35 mouse cellular contexts compared by ENCODE assay signal in genomic region chr13:97068151-97068550, GRCm38 (mm10). TPM values are rescaled to one million over a fixed set of nuclear protein-coding genes. Genes with fewer than 3 reads are reported as not detected.
DNase-seq lines count a peak whose midpoint lies in the region; ATAC-seq and TF ChIP-seq lines count a peak whose summit lies in the region.
"Had no signal": no experiment of that assay in that cellular context is flagged by ENCODE, and none has a peak within 500 bp of the region (broad histone marks: within the 10 kb centered on the region; RNA-seq: fewer than 3 reads in every experiment).

No protein-coding gene starts in this region.

- peak overlapping the region; percentile 59; the same call in 1 of the 2 replicates for H3K9ac ChIP-seq in liver, embryonic 11.5 days (ENCODE audit: low read depth, low read length)
- peak overlapping the region; percentile 33; the same call in 1 of the 2 replicates for H3K9ac ChIP-seq in ES-E14 (ENCODE audit: insufficient read depth, low read depth, low read length, poor library complexity, severe bottlenecking)
- H3K9ac ChIP-seq in liver, embryonic 16.5 days (ENCODE audit: low read depth, low read length): peak overlapping the region; percentile 49; the same call in 1 of the 2 replicates
- H3K9ac ChIP-seq: embryonic facial prominence, embryonic 15.5 days; hindbrain, embryonic 15.5 days; limb, embryonic 15.5 days; lung, embryonic 15.5 days; midbrain, embryonic 13.5 days; neural tube, embryonic 15.5 days had no signal

- H3K27me3 ChIP-seq in liver, embryonic 11.5 days (replicated peaks; ENCODE audit: control insufficient read depth, insufficient read depth, low read length): no peaks in the 10 kb centered on the region; the same call in 1 of the 2 replicates
- peaks cover 23% of the 10 kb centered on the region for H3K27me3 ChIP-seq in liver, embryonic 16.5 days (ENCODE audit: control insufficient read depth, insufficient read depth, low read depth, low read length)
- H3K27me3 ChIP-seq: neural tube, embryonic 15.5 days had no signal

- peaks cover 17% of the 10 kb centered on the region for H3K4me1 ChIP-seq in liver, embryonic 11.5 days (replicated peaks; ENCODE audit: control insufficient read depth, insufficient read depth, low read length)
- H3K4me1 ChIP-seq in ES-E14 (ENCODE audit: control insufficient read depth in 2 of 2, insufficient read depth in 2 of 2, low read length in 2 of 2, poor library complexity in 1 of 2): peaks cover 13 to 20% of the 10 kb centered on the region in 2 experiments
- H3K4me1 ChIP-seq in liver, embryonic 16.5 days (ENCODE audit: control insufficient read depth, low read depth, low read length): peaks cover 44% of the 10 kb centered on the region

- WGBS in liver, embryonic 11.5 days: 60% methylated on average over 8 of the region's 8 CpGs
- WGBS in liver, embryonic 16.5 days (ENCODE audit: insufficient replicate concordance): 68% methylated on average over 8 of the region's 8 CpGs

- no peaks in the 10 kb centered on the region for H3K36me3 ChIP-seq in liver, embryonic 11.5 days (ENCODE audit: control insufficient read depth, insufficient read depth, low read length)
- no peaks in the 10 kb centered on the region for H3K36me3 ChIP-seq in ES-E14 (ENCODE audit: control insufficient read depth, insufficient read depth, low read length, poor library complexity, severe bottlenecking)
- no peaks in the 10 kb centered on the region for H3K36me3 ChIP-seq in liver, embryonic 16.5 days (ENCODE audit: control insufficient read depth, insufficient read depth)
- H3K36me3 ChIP-seq: embryonic facial prominence, embryonic 10.5 days; embryonic facial prominence, embryonic 15.5 days; hindbrain, embryonic 10.5 days; hindbrain, embryonic 15.5 days; limb, embryonic 10.5 days; limb, embryonic 15.5 days; lung, embryonic 15.5 days; midbrain, embryonic 13.5 days; neural tube, embryonic 15.5 days had no signal

- peak; percentile 9 for DNase-seq in heart, adult 11 months
- no peak for DNase-seq in heart, adult 8-10 months (ENCODE audit: low spot score)
- DNase-seq in liver, embryonic 11.5 days (ENCODE audit: low spot score): no peak
- DNase-seq in liver: no peak
- no peak for DNase-seq in ES-E14 (ENCODE audit: low read depth, low spot score)
- DNase-seq in urinary bladder, postnatal 14 days (ENCODE audit: low spot score): no peak
- DNase-seq in frontal cortex, adult 2 months (ENCODE audit: extremely low spot score in 1 of 2, low spot score in 1 of 2): no peak
- DNase-seq: adrenal gland, adult 8-10 months; cerebellum, adult 2 months; cerebellum, postnatal 25 days; gastrocnemius, postnatal 10 days; kidney, adult 11 months; kidney, postnatal 14 days; layer of hippocampus, adult 9-11 months; retina, postnatal 1 day; right cerebral cortex, postnatal 14 days; thymus, postnatal 14 days had no signal

- no peak for ATAC-seq in liver, embryonic 11.5 days (replicated peaks; ENCODE audit: low FRiP score)
- no peak for ATAC-seq in liver, embryonic 16.5 days (ENCODE audit: low read depth)
- ATAC-seq: forebrain, embryonic 16.5 days; inflammation-experienced regulatory T-cells, adult 6 months; midbrain, embryonic 13.5 days had no signal

- H3K4me2 ChIP-seq in liver, embryonic 11.5 days: peak overlapping the region; percentile 64
- H3K4me2 ChIP-seq in liver, embryonic 16.5 days (ENCODE audit: low read depth, low read length): peak overlapping the region; percentile 65
- H3K4me2 ChIP-seq: embryonic facial prominence, embryonic 15.5 days; hindbrain, embryonic 15.5 days; limb, embryonic 15.5 days; lung, embryonic 15.5 days; midbrain, embryonic 13.5 days; neural tube, embryonic 15.5 days had no signal

- in situ Hi-C loops in ES-E14 (cut with MboI; ENCODE audit: low sequenced_read_pairs in 2 of 2, unreplicated experiment in 2 of 2): no loop called here

- H3K9me3 ChIP-seq in liver, embryonic 11.5 days (ENCODE audit: control insufficient read depth, low read length): no peaks in the 10 kb centered on the region
- no peaks in the 10 kb centered on the region for H3K9me3 ChIP-seq in ES-E14 (ENCODE audit: control insufficient read depth, insufficient read depth, low read depth, low read length)
- no peaks in the 10 kb centered on the region for H3K9me3 ChIP-seq in liver, embryonic 16.5 days (replicated peaks; ENCODE audit: control insufficient read depth, low read length)
- H3K9me3 ChIP-seq: embryonic facial prominence, embryonic 15.5 days; hindbrain, embryonic 10.5 days; hindbrain, embryonic 15.5 days; limb, embryonic 10.5 days; limb, embryonic 15.5 days; lung, embryonic 15.5 days; midbrain, embryonic 13.5 days; neural tube, embryonic 15.5 days had no signal

- peak overlapping the region; percentile 89 for H3K27ac ChIP-seq in liver, embryonic 11.5 days (ENCODE audit: low read depth, low read length)
- peak overlapping the region; percentile 94; the same call in 1 of the 2 replicates for H3K27ac ChIP-seq in ES-E14 (ENCODE audit: insufficient read depth, low read depth, low read length, poor library complexity, severe bottlenecking)
- H3K27ac ChIP-seq in liver, embryonic 16.5 days (ENCODE audit: low read length): peak overlapping the region; percentile 89
- H3K27ac ChIP-seq: embryonic facial prominence, embryonic 10.5 days; embryonic facial prominence, embryonic 15.5 days; hindbrain, embryonic 15.5 days; limb, embryonic 10.5 days; limb, embryonic 15.5 days; lung, embryonic 15.5 days; midbrain, embryonic 13.5 days; neural tube, embryonic 15.5 days had no signal

- H3K4me3 ChIP-seq in liver, embryonic 11.5 days (ENCODE audit: low read depth, low read length): peak overlapping the region; percentile 33
- peak overlapping the region; percentile 57 to 66 for H3K4me3 ChIP-seq in ES-E14 (ENCODE audit: insufficient read depth in 1 of 2, low read depth in 1 of 2, low read length in 2 of 2, poor library complexity in 1 of 2, severe bottlenecking in 1 of 2)
- peak overlapping the region; percentile 52 for H3K4me3 ChIP-seq in liver, embryonic 16.5 days (ENCODE audit: low read depth, low read length)
- H3K4me3 ChIP-seq: embryonic facial prominence, embryonic 10.5 days; embryonic facial prominence, embryonic 15.5 days; hindbrain, embryonic 15.5 days; limb, embryonic 10.5 days; limb, embryonic 15.5 days; lung, embryonic 15.5 days; midbrain, embryonic 13.5 days; neural tube, embryonic 15.5 days had no signal

TF ChIP-seq in ES-E14, 5 proteins besides CTCF, POLR2A, EP300 and RAD21:
- TF ChIP-seq HCFC1 (IDR thresholded peaks at IDR 0.05; ENCODE audit: borderline replicate concordance, insufficient read depth, low read length): no peak
- TF ChIP-seq ZC3H11A (IDR thresholded peaks at IDR 0.05; ENCODE audit: borderline replicate concordance, low read depth, low read length): no peak
- no peak for TF ChIP-seq MAFK (IDR thresholded peaks at IDR 0.05; ENCODE audit: insufficient read depth, low read depth, low read length)
- TF ChIP-seq CHD2 (IDR thresholded peaks at IDR 0.05; ENCODE audit: low read depth, low read length): no peak
- no peak for TF ChIP-seq ZNF384 (IDR thresholded peaks at IDR 0.05; ENCODE audit: low read depth, low read length)
TF ChIP-seq in ES-E14: peak in this region for 0.

RNA-seq across cellular contexts. Expression of gene Fam169a, which starts 1.1 kb away (rescaled TPM):
- 1 to 10 TPM in 2 of 4 experiments, under 1 TPM in 2; 0.57 to 1.8 (median 1.1) TPM for total RNA-seq in heart, adult 8-10 months (2022)
- 8.9 and 10.0 TPM in 2 replicates for polyA plus RNA-seq in liver, embryonic 11.5 days (2014; fragmentation: Nextera tagmentation; extraction: Ambion mirVana)
- 63.4 and 67.2 TPM in 2 replicates for total RNA-seq in ES-E14 (2012; rRNA removed)
- polyA plus RNA-seq in liver, embryonic 16.5 days (2015; fragmentation: Nextera tagmentation; extraction: Ambion mirVana): 0.58 and 0.83 TPM in 2 replicates
- 21.0 and 24.0 TPM in 2 replicates for polyA plus RNA-seq in frontal cortex, adult 2 months (2012; rRNA removed)

RNA-seq across cellular contexts. Expression of gene Gm6169, which starts 30.9 kb away (rescaled TPM):
- 10 to 100 TPM in 1 of 4 experiments, 1 to 10 TPM in 1, under 1 TPM in 1, not detected in 1; 0.46 to 10.1 (median 6.9) TPM for total RNA-seq in heart, adult 8-10 months (2022)
- 1.9 and 2.0 TPM in 2 replicates for polyA plus RNA-seq in liver, embryonic 11.5 days (2014; fragmentation: Nextera tagmentation; extraction: Ambion mirVana)
- total RNA-seq in ES-E14 (2012; rRNA removed): 6.7 and 8.4 TPM in 2 replicates
- 0.36 and 0.45 TPM in 2 replicates for polyA plus RNA-seq in liver, embryonic 16.5 days (2015; fragmentation: Nextera tagmentation; extraction: Ambion mirVana)
- 0.23 and 0.60 TPM in 2 replicates for polyA plus RNA-seq in frontal cortex, adult 2 months (2012; rRNA removed)

RNA-seq across cellular contexts. Expression of gene 1700029F12Rik, which starts 34.0 kb away (rescaled TPM):
- total RNA-seq in heart, adult 8-10 months (2022): not detected
- polyA plus RNA-seq in liver, embryonic 11.5 days (2014; fragmentation: Nextera tagmentation; extraction: Ambion mirVana): not detected in 2 replicates
- not detected in 2 replicates for total RNA-seq in ES-E14 (2012; rRNA removed)
- not detected in 2 replicates for polyA plus RNA-seq in liver, embryonic 16.5 days (2015; fragmentation: Nextera tagmentation; extraction: Ambion mirVana)
- polyA plus RNA-seq in frontal cortex, adult 2 months (2012; rRNA removed): not detected in 2 replicates
- total RNA-seq: adrenal gland, adult 8-10 months; gastrocnemius, postnatal 10 days; granulocyte monocyte progenitor cell, adult 5-6 weeks; left cerebral cortex, postnatal 10 days; megakaryocyte progenitor cell, adult 5-6 weeks had no signal
- polyA plus RNA-seq: cerebellum, adult 2 months; embryonic facial prominence, embryonic 10.5 days; embryonic facial prominence, embryonic 15.5 days; forebrain, embryonic 16.5 days; heart, postnatal 0 days; hindbrain, embryonic 10.5 days; hindbrain, embryonic 15.5 days; inflammation-experienced regulatory T-cells, adult 6 months; kidney, embryonic 14.5 days; limb, embryonic 10.5 days; limb, embryonic 15.5 days; lung, embryonic 15.5 days; midbrain, embryonic 13.5 days; neural tube, embryonic 15.5 days; stomach, embryonic 16.5 days had no signal
